In genomic region chr2:124719820-124720478, GRCm38 (mm10) we compare ENCODE assay signal across 9 mouse cellular contexts.
DNase-seq lines count a peak whose midpoint lies in the region; ATAC-seq lines count a peak whose summit lies in the region.
"Had no signal": no experiment of that assay in that cellular context is flagged by ENCODE, and none has a peak within 500 bp of the region (broad histone marks: within the 10 kb centered on the region; RNA-seq: fewer than 3 reads in every experiment).

No protein-coding gene starts in this region.

- H3K27ac ChIP-seq in heart, embryonic 15.5 days, result no peak overlapping the region
- H3K27ac ChIP-seq: heart, adult 2 months had no signal

- DNase-seq in heart, postnatal 25 days (ENCODE audit: low spot score), result no peak
- peak; percentile 33 for DNase-seq in kidney, postnatal 14 days
- DNase-seq in natural killer cell, adult 2 months (ENCODE audit: low spot score in 2 of 2), result peak; percentile 48 to 57
- no peak for DNase-seq in cerebellum, postnatal 25 days
- no peak for DNase-seq in layer of hippocampus, postnatal 14 days (ENCODE audit: low spot score in 2 of 2)

- 0 out of 2 replicates have a peak, but pooled peaks have one; percentile 47 for ATAC-seq in heart, embryonic 15.5 days (replicated peaks; ENCODE audit: insufficient number of reproducible peaks, insufficient read depth, low FRiP score, low read depth)
- ATAC-seq in activated CD4-positive, CD25-positive, alpha-beta regulatory T cell, adult 4 months, result peak; percentile 82
- no peak; the same call in 1 of the 2 replicates for ATAC-seq in megakaryocyte-erythroid progenitor cell, adult 5-6 weeks (replicated peaks; ENCODE audit: low FRiP score, low TSS enrichment, poor library complexity, severe bottlenecking)

- no peaks in the 10 kb centered on the region for H3K36me3 ChIP-seq in heart, embryonic 15.5 days

- H3K27me3 ChIP-seq in heart, embryonic 15.5 days, result no peaks in the 10 kb centered on the region

- H3K9me3 ChIP-seq in heart, embryonic 15.5 days (replicated peaks), result no peaks in the 10 kb centered on the region

- H3K4me3 ChIP-seq in heart, embryonic 15.5 days, result no peak overlapping the region
- H3K4me3 ChIP-seq: heart, adult 2 months had no signal

- intact Hi-C loops in heart, postnatal 25 days (cut with DNase I), result no loop called here

- H3K9ac ChIP-seq in heart, embryonic 15.5 days, result no peak overlapping the region

- 61% methylated on average over 14 of the region's 14 CpGs for WGBS in heart, embryonic 15.5 days

- H3K4me1 ChIP-seq in heart, embryonic 15.5 days (replicated peaks), result peaks cover 18% of the 10 kb centered on the region

- no peak overlapping the region for H3K4me2 ChIP-seq in heart, embryonic 15.5 days

Comparison
In these comparisons a context has a peak if more than half of its experiments do, and no peak if none do; other contexts are left out.
1. DNase-seq: peak in kidney, postnatal 14 days (single experiment) and natural killer cell, adult 2 months (2 of 2); none in heart, postnatal 25 days (single experiment), cerebellum, postnatal 25 days (0 of 2) and layer of hippocampus, postnatal 14 days (0 of 2).